Mouse (Mus musculus) thymus, adult 18-20 months (tissue): ENCODE data around the gene Inpp5k.

ENCODE experiments used
- DNase-seq, 2 experiments: peaks; one replicate each; pipeline ENCODE4 v3.0.0; 2022; ENCODE audit warnings: mixed read lengths in 2 of 2

Gene Inpp5k

DNA sequence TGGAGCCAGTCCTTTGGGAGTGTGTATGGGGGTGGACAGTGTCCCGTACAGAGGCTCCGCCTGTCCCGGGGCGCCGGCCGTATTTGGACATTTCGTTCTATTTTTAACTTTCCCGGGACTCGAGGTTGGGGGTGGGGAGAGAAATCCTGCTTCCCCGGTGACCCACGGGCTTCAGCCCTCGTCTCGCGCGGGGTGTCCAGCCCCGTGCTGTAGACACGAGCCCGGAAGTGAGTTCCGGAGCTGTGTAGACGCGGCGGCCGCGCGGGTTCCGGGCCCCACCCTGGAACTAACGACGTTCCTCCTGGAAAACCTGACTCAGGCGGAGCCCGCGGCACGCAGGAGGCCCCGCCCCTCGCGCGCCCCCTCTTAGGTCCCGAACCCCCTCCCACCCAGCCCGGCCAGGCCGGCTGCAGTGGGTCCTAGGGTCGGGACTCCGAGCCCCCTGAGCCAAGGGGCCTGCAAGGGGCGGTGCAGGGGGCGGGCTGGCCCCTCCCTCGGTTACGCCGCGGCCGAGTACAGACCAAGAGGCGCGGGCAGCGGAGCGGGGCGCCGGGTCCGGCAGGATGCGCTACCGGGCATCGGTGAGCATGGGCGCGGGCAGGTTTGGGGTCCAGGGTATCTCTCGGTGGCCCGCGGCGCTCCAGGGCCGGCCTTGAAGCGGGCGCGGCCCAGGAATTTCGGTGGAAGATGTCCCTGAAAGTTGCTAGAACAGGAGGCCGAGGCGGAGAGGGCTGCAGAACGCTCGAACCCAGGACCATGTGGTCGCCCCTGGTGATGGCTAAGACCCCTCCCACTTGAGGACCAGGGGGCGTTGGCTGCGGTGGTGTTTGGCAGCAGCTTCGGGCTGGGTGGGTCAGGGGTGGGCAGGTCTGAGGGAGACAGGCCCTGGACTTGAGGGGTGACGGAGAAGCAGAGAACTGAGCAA lies 25.1 kb downstream of the Inpp5k start:
- peak; percentile 65 to 71 for DNase-seq

DNA sequence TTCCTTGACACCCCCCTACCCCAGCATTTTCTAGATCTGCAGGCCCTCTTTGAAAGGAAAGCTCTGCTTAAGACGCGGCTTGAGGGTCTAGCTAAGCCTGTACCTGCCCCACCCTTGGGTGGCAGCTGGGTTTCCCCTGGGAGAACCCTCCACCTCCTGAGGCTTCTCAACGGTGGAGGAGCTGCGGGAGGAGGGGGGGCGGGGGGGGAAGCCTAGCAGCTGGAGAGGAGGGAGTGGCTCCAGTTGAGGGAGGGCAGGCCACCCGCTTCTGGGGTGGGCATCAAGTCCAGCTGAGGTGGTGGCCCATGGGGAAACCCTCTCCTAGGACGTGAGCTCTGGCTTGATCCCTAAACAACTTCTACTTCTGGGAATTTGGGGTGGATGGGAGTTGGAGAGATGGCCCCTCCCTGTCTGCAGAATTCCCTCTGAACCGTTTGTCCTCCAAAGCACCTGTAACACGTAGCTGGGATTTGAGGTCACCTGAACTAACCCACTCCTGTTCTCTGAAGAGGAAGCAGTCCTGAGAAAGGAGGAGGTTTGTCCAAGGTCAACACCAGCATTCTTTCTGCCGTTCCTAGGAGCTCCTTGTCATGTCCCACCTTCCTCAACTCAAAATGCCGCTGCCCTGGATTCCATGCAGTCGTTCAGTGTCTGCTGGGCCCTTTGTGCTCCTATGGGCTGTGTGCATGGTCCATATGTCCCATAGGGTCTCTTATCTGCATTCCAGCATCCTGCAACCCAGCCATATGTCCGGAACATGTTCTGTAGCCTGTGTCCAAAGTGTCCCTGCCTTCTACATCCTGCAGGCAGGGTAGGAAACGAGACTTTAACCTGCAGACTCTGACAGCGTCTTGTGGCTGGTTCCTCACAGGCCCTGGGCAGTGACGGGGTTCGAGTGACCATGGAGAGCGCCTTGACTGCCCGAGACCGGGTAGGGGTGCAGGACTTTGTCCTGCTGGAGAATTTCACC lies 26.1 kb downstream of the Inpp5k start:
- DNase-seq, result no peak

DNA sequence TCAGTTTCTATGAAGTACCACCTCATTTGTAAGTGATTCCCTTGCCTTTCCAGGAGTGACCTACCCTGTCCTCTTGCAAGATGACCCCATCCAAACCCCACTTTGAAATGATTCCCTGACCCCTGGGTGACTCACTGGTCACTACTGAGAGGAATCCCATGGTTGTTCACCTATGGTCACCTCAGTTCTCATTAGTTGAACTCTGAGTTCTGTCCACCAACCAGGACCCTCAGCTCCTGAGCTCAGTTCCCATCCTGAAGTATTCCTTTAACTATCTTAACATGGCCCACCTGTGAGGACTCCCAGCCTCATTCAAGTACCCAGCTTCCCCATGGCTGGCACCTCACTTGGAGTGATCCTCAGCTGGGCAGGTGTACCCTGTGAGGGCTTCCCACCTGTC lies 27.1 kb downstream of the Inpp5k start:
- DNase-seq, result no peak

DNA sequence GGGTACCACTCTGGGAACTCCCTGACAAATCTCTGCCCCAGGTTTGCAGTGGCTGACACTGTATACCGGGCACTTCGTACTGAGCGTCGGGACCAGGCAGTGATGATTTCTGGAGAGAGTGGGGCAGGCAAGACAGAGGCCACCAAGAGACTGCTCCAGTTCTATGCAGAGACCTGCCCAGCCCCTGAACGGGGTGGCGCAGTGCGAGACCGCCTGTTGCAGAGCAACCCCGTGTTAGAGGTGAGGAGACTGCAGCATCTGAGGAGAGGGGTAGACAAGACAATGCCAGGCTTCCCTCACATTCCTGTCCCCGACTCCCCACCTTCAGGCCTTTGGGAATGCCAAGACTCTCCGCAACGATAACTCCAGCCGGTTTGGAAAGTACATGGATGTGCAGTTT lies 27.5 kb downstream of the Inpp5k start:
- DNase-seq, result no peak

DNA sequence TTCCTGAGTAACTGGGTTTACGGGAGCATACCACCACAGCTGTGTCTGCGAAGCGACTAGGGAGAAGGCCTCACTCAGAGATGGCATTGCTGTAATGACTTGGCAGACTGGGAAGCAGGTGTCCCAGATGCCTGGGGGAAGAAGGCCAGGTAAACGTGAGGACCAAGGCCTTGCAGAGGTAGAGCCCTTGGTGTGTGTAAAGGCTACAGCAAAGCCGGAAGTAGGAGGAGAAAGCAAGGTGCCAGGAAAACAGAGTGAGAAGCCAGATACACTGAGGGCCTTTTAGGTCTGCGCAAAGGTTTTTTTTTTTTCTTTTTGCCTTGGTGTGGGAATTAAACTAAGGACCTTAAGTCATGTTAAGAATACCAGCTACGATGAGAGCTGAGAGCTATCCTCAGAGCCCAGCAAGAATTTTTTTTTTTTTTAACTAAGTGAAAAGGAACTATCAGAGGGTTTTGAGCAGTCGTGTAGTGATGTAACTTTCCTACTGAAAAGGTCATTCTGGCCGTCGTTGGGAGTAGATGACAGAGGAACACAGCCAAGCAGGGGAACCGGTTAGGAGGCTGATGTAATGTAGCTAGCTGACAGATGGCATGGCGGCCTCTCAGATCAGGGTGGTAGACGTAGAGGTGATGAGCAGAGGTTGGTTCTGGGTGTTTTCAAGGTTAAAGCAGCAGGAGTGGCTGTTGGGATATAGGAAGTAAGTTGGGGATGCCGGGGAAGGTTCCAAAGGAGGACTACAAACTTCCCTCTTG lies 28.4 kb downstream of the Inpp5k start:
- DNase-seq, result no peak

DNA sequence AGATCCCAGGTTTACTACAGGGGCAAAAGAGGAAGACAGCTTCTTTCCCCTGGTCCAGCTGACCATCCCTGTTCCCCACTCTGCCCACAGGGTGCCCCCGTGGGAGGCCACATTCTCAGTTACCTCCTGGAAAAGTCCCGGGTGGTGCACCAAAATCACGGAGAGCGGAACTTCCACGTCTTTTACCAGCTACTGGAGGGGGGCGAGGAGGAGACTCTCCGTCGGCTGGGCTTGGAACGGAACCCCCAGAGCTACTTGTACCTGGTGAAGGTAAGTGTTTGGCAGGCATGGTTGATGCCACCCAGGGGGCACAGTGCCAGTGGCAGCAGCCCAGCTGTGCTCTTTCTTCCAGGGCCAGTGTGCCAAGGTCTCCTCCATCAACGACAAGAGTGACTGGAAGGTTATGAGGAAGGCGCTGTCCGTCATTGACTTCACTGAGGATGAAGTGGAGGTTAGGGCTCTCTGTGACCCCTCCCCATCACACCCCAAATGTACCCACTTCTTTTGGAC lies 29.3 kb downstream of the Inpp5k start:
- DNase-seq, result peak in 1 of 2 experiments; percentile 4

DNA sequence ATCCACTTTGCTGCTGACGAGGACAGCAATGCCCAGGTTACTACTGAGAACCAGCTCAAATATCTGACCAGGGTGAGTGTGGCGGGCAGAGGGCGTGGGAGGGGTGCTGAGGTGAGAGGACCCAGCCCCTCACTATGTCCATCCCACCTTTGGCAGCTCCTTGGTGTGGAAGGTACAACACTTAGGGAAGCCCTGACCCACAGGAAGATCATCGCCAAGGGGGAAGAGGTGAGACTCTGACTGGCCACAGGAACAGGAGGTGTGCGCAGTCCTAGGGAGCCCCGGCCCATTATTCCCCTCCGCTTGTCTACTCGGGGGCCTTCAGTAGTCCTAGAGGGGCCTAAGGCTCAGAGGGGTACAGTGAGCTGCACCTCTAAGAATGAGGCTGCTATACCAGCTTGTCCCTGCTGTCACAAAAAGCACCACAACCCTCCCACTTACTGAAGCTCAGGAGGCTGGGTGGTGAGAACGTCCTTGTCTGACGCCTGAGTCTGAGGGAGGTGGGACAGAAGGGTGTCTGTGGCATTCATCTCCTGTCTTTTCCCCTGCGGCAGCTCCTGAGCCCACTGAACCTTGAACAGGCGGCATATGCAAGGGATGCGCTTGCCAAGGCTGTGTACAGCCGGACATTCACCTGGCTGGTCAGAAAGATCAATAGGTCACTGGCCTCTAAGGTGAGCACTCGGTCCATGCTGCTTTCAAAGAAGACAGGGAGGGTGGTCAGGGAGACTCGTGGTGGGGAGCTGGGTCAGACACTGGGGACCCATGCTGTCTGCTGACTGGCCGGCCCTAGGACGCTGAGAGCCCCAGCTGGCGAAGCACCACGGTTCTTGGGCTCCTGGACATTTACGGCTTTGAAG lies 30.4 kb downstream of the Inpp5k start:
- peak in 1 of 2 experiments; percentile 3 for DNase-seq

DNA sequence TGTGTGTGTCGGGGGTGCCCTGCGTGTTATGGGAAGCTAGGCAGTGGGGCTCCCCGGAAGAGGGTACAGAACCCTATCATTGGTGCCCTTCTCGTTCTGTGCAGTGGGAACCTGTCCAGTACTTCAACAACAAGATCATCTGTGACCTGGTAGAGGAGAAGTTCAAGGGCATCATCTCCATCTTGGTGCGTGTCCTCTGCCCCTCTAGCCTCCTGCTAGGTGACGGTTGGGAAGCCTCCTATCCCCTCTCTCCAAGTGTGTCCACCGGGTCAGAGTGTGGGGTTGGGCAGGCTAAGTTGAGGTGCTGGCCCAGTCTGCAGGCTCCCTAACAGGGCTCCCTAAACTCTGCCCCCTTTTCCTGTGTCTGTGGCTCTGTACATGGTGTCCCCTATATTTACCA lies 31.3 kb downstream of the Inpp5k start:
- no peak for DNase-seq

DNA sequence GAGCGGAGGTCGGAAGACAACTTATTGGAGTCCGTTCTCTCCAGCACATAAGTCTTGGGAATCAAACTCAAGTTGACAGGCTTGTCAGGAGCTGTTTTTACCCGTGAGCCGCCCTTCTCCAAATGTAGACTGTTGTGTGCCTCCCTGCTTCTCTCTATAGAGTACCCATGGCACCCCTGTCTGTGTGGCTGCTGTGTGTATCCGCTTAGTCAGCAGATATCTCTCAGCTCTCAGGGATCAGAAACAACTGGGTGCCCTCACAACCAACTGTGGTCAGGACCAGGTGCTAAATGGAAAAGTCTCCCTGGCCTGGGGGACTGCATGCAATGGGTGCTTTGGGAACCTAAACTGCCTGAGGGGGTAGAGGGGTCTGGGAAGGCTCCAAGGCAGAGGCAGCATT lies 35.5 kb downstream of the Inpp5k start:
- DNase-seq, result no peak

DNA sequence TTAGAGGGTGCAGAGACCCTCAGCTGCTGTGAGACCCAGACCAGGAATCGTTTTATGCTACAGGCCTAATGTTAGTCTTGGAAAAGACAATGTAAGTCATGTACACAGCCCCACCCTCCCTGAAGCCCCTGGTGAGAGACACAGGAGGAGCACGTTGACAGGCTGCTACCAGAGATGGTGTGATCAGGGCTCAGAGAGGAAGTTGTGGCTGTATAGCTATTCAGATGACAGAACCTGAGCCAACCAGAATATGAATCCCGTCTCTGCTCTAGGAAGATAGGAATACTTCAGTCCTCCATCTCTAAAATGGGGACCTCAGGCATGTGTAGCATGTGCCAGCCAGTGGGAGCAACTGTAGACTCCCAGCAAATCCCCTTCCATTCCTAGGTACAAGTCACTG lies 37.8 kb downstream of the Inpp5k start:
- no peak for DNase-seq

DNA sequence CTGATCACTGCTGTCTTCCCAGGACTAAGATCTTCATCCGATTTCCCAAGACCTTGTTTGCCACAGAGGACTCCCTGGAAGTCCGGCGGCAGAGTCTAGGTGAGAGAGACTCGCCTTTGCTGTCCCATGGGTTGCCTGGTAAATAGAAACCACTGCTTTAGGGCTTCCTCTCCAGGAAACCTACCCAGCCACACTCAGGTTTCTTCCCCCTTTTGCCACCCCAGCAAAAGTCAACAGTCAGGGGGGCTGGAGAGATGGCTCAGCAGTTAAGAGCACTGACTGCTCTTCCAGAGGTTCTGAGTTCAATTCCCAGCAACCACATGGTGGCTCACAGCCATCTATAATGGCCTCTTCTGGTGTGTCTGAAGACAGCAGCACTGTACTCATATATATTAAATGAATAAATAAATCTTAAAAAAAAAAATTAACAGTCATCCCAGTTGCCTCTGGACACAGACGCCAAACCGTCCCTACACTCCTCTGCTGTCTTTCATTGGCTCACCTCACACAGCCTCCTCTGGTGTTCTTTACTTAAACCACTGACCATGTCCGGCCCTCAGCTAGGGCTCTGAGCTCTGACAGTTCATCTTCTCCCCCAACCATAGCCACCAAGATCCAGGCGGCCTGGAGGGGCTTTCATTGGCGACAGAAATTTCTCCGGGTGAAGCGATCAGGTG lies 38.5 kb downstream of the Inpp5k start:
- no peak for DNase-seq

DNA sequence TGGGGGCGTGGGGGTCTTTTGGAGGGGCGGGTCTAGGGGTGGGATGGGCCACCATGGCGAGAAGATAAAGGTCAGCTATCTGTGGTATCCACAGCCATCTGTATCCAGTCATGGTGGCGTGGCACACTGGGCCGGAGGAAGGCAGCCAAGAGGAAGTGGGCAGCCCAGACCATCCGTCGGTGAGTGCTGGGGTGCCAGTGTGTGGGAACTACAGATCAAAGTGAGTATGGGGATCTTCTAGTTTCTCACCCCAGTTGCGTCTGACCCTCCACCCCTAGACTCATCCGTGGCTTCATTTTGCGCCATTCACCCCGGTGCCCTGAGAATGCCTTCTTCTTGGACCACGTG lies 39.0 kb downstream of the Inpp5k start:
- DNase-seq, result no peak

DNA sequence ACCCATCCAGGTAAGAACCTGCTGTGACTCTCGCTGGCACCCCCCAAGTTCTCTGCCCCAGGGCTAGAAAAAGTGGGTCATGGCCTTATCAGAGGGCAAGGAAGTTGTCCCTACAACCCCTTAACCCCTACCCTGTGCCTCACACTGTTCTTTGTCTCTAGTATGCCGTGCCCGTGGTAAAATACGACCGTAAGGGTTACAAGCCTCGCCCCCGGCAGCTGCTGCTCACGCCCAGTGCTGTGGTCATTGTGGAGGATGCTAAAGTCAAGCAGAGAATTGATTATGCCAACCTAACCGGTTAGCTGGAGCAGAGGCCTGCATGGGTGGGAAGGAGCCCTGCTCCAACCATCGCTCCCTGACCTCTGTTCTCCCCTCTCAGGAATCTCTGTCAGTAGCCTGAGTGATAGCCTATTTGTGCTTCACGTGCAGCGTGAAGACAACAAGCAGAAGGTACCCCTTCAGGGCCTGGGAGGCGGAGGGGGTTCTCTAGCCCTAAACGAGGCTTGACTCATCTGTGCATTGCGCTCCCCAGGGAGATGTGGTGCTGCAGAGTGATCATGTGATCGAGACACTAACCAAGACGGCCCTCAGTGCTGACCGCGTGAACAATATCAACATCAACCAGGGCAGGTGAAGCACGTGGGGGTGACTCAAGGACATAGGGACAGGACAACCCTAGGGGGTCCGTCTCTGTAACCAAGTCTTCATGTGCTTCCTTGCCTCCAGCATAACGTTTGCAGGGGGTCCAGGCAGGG lies 40.8 kb downstream of the Inpp5k start:
- no peak for DNase-seq

DNA sequence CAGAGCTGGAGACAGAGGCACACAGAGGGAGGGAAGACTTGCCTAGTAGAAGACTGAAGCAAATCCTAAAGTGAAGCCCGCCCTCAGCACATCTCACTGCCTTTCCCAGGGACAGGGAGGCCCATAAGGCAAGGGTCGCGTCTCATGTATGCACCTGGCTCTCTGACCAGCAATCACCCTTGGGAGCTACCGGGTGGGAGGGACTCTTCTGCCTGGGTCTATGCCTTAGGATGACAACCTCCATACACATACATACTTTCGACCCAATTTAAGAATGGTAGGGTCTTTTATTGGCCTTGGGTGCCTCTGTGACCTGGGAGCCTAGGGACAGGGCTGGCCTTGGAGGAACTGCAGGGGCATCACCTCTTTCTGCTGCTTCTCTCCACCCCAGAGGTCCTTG lies 42.6 kb downstream of the Inpp5k start:
- DNase-seq, result no peak

DNA sequence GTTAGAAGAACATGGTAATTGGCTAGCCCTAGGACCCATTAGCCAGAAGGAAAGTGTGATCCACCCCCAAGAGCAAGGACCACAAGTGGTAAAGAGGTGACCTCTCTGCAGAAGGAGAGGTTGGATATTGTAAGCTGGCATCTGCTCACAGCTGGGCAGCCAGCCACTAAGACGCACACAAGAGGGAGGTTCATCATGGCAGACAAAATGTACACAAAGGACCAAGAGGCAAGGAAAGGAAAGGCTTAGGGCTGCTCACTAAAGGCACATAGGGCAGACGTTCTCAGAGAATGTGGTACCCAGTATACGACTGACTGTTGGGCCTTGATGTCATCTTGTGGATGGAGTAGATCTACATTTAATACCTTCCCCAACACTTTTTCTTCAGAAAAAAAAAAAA lies 44.1 kb downstream of the Inpp5k start:
- DNase-seq, result no peak

DNA sequence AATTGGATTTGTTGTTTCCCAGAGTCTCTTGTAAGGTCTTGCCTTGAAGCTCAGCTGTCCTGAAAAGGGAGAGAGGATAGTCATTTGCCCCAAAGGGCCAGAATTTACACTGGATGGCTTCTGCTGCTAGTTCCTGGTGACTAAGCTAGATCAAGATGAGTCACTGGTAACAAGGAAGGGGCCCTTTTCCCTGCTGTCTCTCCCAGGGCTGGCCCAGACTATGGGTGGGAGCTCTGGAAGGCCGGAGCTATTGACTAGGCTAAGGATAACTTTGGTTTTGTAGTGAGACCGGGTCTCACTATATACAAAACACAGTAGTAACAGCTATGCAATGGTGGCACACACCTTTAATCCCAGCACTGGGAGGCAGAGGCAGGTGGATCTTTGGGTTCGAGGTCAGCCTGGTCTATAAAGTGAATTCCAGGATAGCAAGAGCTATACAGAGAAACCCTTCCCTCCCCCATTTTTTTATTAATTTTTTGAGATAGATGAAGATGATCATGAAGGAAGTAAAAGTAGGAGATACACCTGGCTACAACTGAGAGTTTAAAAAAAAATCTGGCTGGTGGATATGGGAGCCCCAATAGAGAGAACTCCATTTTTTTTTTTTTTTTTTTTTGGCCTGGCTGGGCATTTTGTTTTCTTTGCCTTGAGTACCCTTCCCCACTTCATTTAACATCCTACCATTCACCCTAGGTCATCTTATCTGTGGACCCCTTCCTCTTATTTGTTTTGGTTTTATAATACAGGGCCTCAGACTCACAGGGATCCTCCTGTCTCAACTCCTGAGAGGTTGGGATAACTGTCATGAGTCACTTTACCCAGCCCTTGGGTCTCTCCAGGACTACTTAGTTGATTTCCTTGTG lies 47.3 kb downstream of the Inpp5k start:
- DNase-seq, result peak in 1 of 2 experiments; percentile 7

DNA sequence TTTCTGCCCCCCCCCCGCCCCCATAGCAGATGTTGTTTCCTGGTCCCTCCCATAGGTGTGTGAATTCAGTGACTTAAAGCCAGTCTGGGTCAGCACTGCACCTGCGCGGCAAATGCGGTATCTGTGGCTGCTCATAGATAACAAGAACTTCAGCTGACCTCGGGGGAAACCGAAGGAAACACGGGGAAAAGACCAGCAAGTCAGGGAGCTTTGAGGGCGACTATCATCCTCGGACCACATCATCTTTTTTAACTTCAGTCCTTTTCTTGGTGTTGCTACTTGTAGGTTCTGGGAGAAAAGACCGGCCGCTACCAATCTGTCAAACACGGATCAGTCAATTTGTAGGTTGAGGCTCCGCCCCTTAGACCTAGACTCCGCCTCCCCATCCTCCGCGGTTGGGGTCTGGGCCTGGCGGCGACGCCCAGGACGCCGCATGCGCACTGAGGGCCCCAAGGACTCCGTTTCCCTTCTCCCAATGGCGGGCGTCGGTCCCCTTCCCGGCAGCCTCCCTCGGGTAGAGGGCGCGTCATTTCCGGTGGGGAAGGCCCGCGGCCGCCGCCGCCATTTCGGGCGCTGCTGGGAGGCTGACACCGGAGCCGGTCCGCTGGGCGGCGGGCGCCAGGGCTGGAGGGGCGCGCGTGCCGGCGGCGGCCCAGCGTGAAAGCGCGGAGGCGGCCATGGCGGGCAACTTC lies 48.1 kb downstream of the Inpp5k start, which contains the start of gene Crk:
Gene Crk (plus strand): TSS at position 513 of the 692 bp plus-strand sequence.
- peak; percentile 98 to 99 for DNase-seq

DNA sequence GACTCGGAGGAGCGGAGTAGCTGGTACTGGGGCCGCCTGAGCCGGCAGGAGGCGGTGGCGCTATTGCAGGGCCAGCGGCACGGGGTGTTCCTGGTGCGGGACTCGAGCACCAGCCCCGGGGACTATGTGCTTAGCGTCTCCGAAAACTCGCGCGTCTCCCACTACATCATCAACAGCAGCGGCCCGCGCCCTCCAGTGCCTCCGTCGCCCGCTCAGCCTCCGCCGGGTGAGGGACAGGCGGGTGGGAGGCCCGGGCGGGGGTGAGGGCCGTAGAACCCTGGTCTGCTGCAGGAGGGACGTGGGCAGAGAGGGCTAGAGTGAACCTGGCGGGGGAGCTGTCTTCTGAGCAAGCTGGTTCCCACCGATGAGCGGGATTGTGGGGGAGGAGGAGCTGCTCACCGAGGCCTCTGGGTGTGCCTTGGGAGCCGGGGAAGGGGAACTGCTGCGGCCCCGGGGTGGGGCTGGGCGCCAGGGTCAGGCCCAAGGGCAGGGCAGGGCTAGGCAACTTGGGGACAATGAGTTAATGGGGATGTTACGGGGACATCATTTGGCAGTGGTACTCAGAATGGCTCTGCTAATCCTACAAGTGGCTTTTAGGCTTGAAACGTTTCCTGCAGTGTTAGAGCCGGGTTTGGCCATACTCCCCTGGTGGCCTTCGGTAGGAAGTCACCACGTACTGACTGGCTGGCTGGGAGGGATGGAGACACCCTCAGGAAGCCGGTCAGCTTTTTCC lies 48.8 kb downstream of the Inpp5k start:
- DNase-seq, result peak; percentile 55 to 63
